Mouse (Mus musculus): ENCODE results near the gene Bri3. TPM values are rescaled to one million over a fixed set of nuclear protein-coding genes. Genes with fewer than 3 reads are reported as not detected.

The Bri3 gene
- total RNA-seq, 1 experiment from 2014 or later: 15.3 TPM

DNA sequence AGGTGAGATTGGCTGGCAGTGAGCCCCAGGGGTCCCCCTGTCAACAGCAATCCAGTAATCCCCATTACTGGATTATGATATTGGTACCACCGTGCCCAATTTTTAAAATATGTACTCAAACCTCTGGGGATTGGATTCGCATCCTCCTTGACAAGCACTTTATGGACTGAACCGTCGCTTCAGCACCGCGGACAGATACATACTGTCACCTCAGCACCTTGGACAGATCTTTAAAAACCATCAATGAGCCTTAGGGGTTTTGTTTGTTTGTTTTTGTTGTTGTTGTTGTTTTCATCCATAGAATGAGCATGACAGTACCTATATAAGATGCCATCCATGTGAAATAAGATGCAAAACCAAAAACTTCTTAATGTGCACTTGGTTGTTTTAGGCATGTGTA lies 247.1 kb downstream of the Bri3 start:
- no peak for ATAC-seq (replicated peaks in 1 of 2; ENCODE audit: insufficient read depth in 1 of 2, low FRiP score in 2 of 2, low TSS enrichment in 1 of 2, low read depth in 1 of 2, poor library complexity in 2 of 2, severe bottlenecking in 2 of 2)

Other genes starting within 250 kb of the Bri3 start
- gene Ccz1, start 229.6 kb upstream of the Bri3 start, total RNA-seq (2017): 80.4 and 105 TPM in 2 replicates
- gene Ocm, start 217.8 kb upstream of the Bri3 start, total RNA-seq (2017): not detected in 2 replicates
- 13.7 and 14.6 TPM in 2 replicates for gene Lmtk2, start 144.0 kb upstream of the Bri3 start, total RNA-seq (2017)
- 0.10 and 0.25 TPM in 2 replicates for gene Bhlha15, start 54.2 kb upstream of the Bri3 start, total RNA-seq (2017)
- 13.3 and 23.4 TPM in 2 replicates for gene Tecpr1, start 20.8 kb upstream of the Bri3 start, total RNA-seq (2017)
- gene Baiap2l1, start 113.7 kb downstream of the Bri3 start, total RNA-seq (2017): not detected in 2 replicates

Data from hematopoietic stem cell, adult 5-6 weeks (primary cell).